In genomic region chr11:64073379-64073778, GRCm38 (mm10) we compare ENCODE assay signal across 12 mouse cellular contexts.
"Had no signal": no experiment of that assay in that cellular context is flagged by ENCODE, and none has a peak within 500 bp of the region (broad histone marks: within the 10 kb centered on the region; RNA-seq: fewer than 3 reads in every experiment).

No protein-coding gene starts in this region.

- H3K9ac ChIP-seq: limb, embryonic 12.5 days; liver, embryonic 13.5 days; liver, postnatal 0 days; lung, embryonic 15.5 days; midbrain, embryonic 13.5 days had no signal

- ATAC-seq: liver, postnatal 0 days; midbrain, embryonic 13.5 days had no signal

- H3K4me2 ChIP-seq: limb, embryonic 12.5 days; liver, embryonic 13.5 days; lung, embryonic 15.5 days; midbrain, embryonic 13.5 days had no signal

- H3K27me3 ChIP-seq: limb, embryonic 12.5 days; liver, embryonic 13.5 days; lung, embryonic 15.5 days; midbrain, embryonic 13.5 days had no signal

- H3K4me3 ChIP-seq: limb, embryonic 12.5 days; liver, embryonic 13.5 days; lung, embryonic 15.5 days; midbrain, embryonic 13.5 days had no signal

- H3K9me3 ChIP-seq: limb, embryonic 12.5 days; liver, embryonic 13.5 days; lung, embryonic 15.5 days; midbrain, embryonic 13.5 days had no signal

- H3K27ac ChIP-seq: kidney, postnatal 0 days; limb, embryonic 12.5 days; liver, embryonic 13.5 days; lung, embryonic 15.5 days; midbrain, embryonic 13.5 days had no signal

- DNase-seq: kidney, postnatal 36 days; layer of hippocampus, adult 9-11 months; layer of hippocampus, postnatal 36 days; liver; liver, embryonic 13.5 days; liver, postnatal 0 days; right cerebral cortex, adult 18-20 months; right cerebral cortex, postnatal 25 days had no signal
